Mouse (Mus musculus) megakaryocyte, embryonic 14.5 days (primary cell): Measurements from ENCODE around the gene Sptbn4. TPM values are rescaled to one million over a fixed set of nuclear protein-coding genes. Genes with fewer than 3 reads are reported as not detected.

Experiments
- H3K27me3 ChIP-seq: replicated peaks from 2 replicates; pipeline ENCODE3; 2012; ENCODE audit warnings: inconsistent platforms
- H3K36me3 ChIP-seq: replicated peaks from 2 replicates; pipeline ENCODE3; 2012; ENCODE audit warnings: low read length, inconsistent platforms, mixed read lengths
- H3K4me1 ChIP-seq: 2 replicates; pipeline ENCODE4 v1.6.1; 2012; ENCODE audit warnings: inconsistent platforms
- H3K4me3 ChIP-seq: replicated peaks from 2 replicates; pipeline ENCODE3; 2012; ENCODE audit warnings: moderate library complexity, mild to moderate bottlenecking, inconsistent platforms
- H3K9me3 ChIP-seq: 2 replicates; pipeline ENCODE4 v1.6.1; 2012; ENCODE audit warnings: inconsistent platforms
- FLI1 ChIP-seq: IDR thresholded peaks from 2 replicates; pipeline ENCODE4 v1.6.1; 2012; ENCODE audit warnings: low read length, inconsistent platforms, mixed read lengths
- GATA1 ChIP-seq: IDR thresholded peaks from 3 replicates; pipeline ENCODE4 v1.6.1; 2012; ENCODE audit warnings: mixed read lengths, low read length, inconsistent platforms, borderline replicate concordance
- polyA plus RNA-seq: library from polyadenylated mRNA; stranded (reverse); fragments of >175 nt; gene quantifications from 2 replicates; pipeline ENCODE4 v1.2.3, GENCODE M21; 2012; ENCODE audit warnings: low replicate concordance; ENCODE audit not compliant: insufficient read depth

Sptbn4 gene
- polyA plus RNA-seq, 1 experiment, result 0.27 TPM

- Histone ChIP-seq H3K9me3 (no peaks in the 10 kb centered on the region), H3K27me3 (no peaks in the 10 kb centered on the region), H3K4me3 (peak within 1 kb of the TSS; percentile 95), H3K4me1 (peaks cover 73% of the 10 kb centered on the region), H3K36me3 (peaks cover 22% of the 10 kb centered on the region)
- TF ChIP-seq FLI1, result no peak
- TF ChIP-seq GATA1, result no peak
These were observed 39.5 kb upstream of the Sptbn4 start, which contains the start of gene Sertad1 for GRCm38 (mm10) chr7:27486770-27487697. Gene Sertad1, plus strand, starts transcription at chr7:27486910.

- H3K27me3 ChIP-seq, result no peaks in the 10 kb centered on the region
- H3K9me3 ChIP-seq, result no peaks in the 10 kb centered on the region
- H3K4me3 ChIP-seq, result peak overlapping the region; percentile 95
- peaks cover 70% of the 10 kb centered on the region for H3K4me1 ChIP-seq
- H3K36me3 ChIP-seq, result peaks cover 22% of the 10 kb centered on the region
- no peak for TF ChIP-seq FLI1
- no peak for TF ChIP-seq GATA1
These were observed 38.8 kb upstream of the Sptbn4 start for GRCm38 (mm10) chr7:27486102-27486769.

- H3K4me1 ChIP-seq, result peaks cover 76% of the 10 kb centered on the region
- peak overlapping the region; percentile 47 for H3K4me3 ChIP-seq
- H3K9me3 ChIP-seq, result no peaks in the 10 kb centered on the region
- TF ChIP-seq FLI1, result no peak
- TF ChIP-seq GATA1, result no peak
- H3K36me3 ChIP-seq, result peaks cover 23% of the 10 kb centered on the region
- no peaks in the 10 kb centered on the region for H3K27me3 ChIP-seq
These were observed 36.4 kb upstream of the Sptbn4 start for GRCm38 (mm10) chr7:27483860-27484259.

- peaks cover 39% of the 10 kb centered on the region for H3K36me3 ChIP-seq
- peak overlapping the region; percentile 90 for H3K4me3 ChIP-seq
- H3K4me1 ChIP-seq, result peaks cover 87% of the 10 kb centered on the region
- TF ChIP-seq FLI1 (no peak), GATA1 (no peak)
- no peaks in the 10 kb centered on the region for H3K27me3 ChIP-seq
- H3K9me3 ChIP-seq, result no peaks in the 10 kb centered on the region
These were observed 34.1 kb upstream of the Sptbn4 start for GRCm38 (mm10) chr7:27481627-27481969.

- Histone ChIP-seq H3K4me3 (peak overlapping the region; percentile 90), H3K9me3 (no peaks in the 10 kb centered on the region), H3K4me1 (peaks cover 92% of the 10 kb centered on the region), H3K36me3 (peaks cover 44% of the 10 kb centered on the region), H3K27me3 (no peaks in the 10 kb centered on the region)
- no peak for TF ChIP-seq GATA1
- no peak for TF ChIP-seq FLI1
These were observed 33.6 kb upstream of the Sptbn4 start for GRCm38 (mm10) chr7:27480927-27481626.

GRCm38 (mm10) chr7:27480506-27480905 is 33.0 kb upstream of the Sptbn4 start:
- H3K4me3 ChIP-seq, result peak overlapping the region; percentile 90
- no peaks in the 10 kb centered on the region for H3K27me3 ChIP-seq
- TF ChIP-seq FLI1, result no peak
- no peak for TF ChIP-seq GATA1
- H3K9me3 ChIP-seq, result no peaks in the 10 kb centered on the region
- peaks cover 50% of the 10 kb centered on the region for H3K36me3 ChIP-seq
- peaks cover 95% of the 10 kb centered on the region for H3K4me1 ChIP-seq

- Histone ChIP-seq H3K9me3 (no peaks in the 10 kb centered on the region), H3K4me3 (no peak overlapping the region), H3K4me1 (peaks cover 93% of the 10 kb centered on the region), H3K36me3 (peaks cover 51% of the 10 kb centered on the region), H3K27me3 (no peaks in the 10 kb centered on the region)
- TF ChIP-seq GATA1 (no peak), FLI1 (no peak)
These were observed 32.3 kb upstream of the Sptbn4 start for GRCm38 (mm10) chr7:27479750-27480149.

GRCm38 (mm10) chr7:27478561-27478960 is 31.1 kb upstream of the Sptbn4 start:
- Histone ChIP-seq H3K27me3 (no peaks in the 10 kb centered on the region), H3K4me1 (peaks cover 81% of the 10 kb centered on the region), H3K36me3 (peaks cover 51% of the 10 kb centered on the region), H3K4me3 (no peak overlapping the region), H3K9me3 (no peaks in the 10 kb centered on the region)
- TF ChIP-seq FLI1 (no peak), GATA1 (no peak)

- Histone ChIP-seq H3K27me3 (no peaks in the 10 kb centered on the region), H3K9me3 (no peaks in the 10 kb centered on the region), H3K36me3 (peaks cover 51% of the 10 kb centered on the region), H3K4me1 (peaks cover 77% of the 10 kb centered on the region), H3K4me3 (peak overlapping the region; percentile 98)
- TF ChIP-seq GATA1, result no peak
- TF ChIP-seq FLI1, result no peak
These were observed 28.7 kb upstream of the Sptbn4 start for GRCm38 (mm10) chr7:27476098-27476635.
